Mouse (Mus musculus): ENCODE measurements around the gene Grap. TPM values are rescaled to one million over a fixed set of nuclear protein-coding genes. Genes with fewer than 3 reads are reported as not detected.

The Grap gene
- polyA plus RNA-seq, 1 experiment from 2014 or later = 72.1 TPM

DNA sequence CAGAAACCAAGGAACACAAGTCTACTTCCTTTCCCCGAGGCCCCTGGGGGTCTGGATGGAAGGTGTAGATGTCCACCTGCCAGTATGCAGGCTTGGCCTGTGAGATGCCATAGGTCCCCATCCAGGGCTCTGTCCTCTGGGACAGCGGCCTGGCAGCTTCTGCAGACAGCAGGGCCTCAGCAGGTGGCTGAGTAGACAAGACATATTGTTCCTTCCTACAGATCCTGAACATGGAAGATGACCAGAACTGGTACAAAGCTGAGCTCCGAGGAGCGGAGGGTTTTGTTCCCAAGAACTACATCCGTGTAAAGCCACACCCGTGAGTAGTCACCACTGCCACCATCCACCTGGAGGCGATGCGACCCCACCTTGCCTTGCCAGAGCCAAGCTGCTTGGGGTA is 6.9 kb downstream of the Grap start:
- Histone ChIP-seq H3K4me2 (replicated peaks; ENCODE audit: low read depth, low read length) (no peak overlapping the region), H3K36me3 (ENCODE audit: insufficient read depth, low read length) (no peaks in the 10 kb centered on the region), H3K9me3 (ENCODE audit: low read length) (no peaks in the 10 kb centered on the region), H3K4me3 (ENCODE audit: low read depth, low read length) (no peak overlapping the region), H3K27ac (ENCODE audit: low read length) (no peak overlapping the region), H3K27me3 (replicated peaks; ENCODE audit: insufficient read depth, low read length) (no peaks in the 10 kb centered on the region), H3K4me1 (ENCODE audit: insufficient read depth, low read depth, low read length) (no peaks in the 10 kb centered on the region), H3K9ac (replicated peaks; ENCODE audit: low read depth) (no peak overlapping the region)
- 91% methylated on average over 8 of the region's 8 CpGs for WGBS
- ATAC-seq (no peak), DNase-seq (ENCODE audit: low spot score) (no peak)
- TF ChIP-seq EP300 (IDR thresholded peaks at IDR 0.05) (no peak), CTCF (IDR thresholded peaks at IDR 0.05) (no peak)

- ATAC-seq (no peak), DNase-seq (ENCODE audit: low spot score) (no peak)
- Histone ChIP-seq H3K27me3 (replicated peaks; ENCODE audit: insufficient read depth, low read length) (no peaks in the 10 kb centered on the region), H3K27ac (ENCODE audit: low read length) (no peak overlapping the region), H3K4me2 (replicated peaks; ENCODE audit: low read depth, low read length) (no peak overlapping the region), H3K4me1 (ENCODE audit: insufficient read depth, low read depth, low read length) (no peaks in the 10 kb centered on the region), H3K4me3 (ENCODE audit: low read depth, low read length) (no peak overlapping the region), H3K36me3 (ENCODE audit: insufficient read depth, low read length) (no peaks in the 10 kb centered on the region), H3K9me3 (ENCODE audit: low read length) (no peaks in the 10 kb centered on the region), H3K9ac (replicated peaks; ENCODE audit: low read depth) (no peak overlapping the region)
- no peak for TF ChIP-seq EP300 (IDR thresholded peaks at IDR 0.05)
- no peak for TF ChIP-seq CTCF (IDR thresholded peaks at IDR 0.05)
- WGBS = 49% methylated on average over 7 of the region's 7 CpGs
Measured at GRCm38 (mm10) chr11:61660806-61661392, 7.8 kb downstream of the Grap start.

DNA sequence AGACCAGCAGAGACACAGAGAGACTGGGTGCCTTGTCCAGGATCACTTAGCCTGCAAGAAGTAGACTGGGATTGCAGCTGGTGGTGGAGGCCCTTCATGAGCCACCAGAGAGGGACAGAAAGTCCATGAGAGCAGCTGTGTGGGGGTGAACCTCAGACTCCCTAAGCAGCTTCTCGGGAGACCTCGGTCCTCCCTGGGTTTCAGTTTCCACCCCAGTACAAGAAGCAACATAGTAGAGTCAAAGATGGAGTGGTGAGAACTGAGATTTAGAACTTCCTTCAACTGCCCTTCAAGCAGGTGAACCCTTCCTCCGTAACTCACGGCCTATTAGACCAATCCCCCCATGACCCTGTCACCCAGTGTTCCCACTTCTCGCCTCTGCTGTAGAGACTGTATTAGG is 9.1 kb downstream of the Grap start:
- Histone ChIP-seq H3K9ac (replicated peaks; ENCODE audit: low read depth) (no peak overlapping the region), H3K36me3 (ENCODE audit: insufficient read depth, low read length) (no peaks in the 10 kb centered on the region), H3K27ac (ENCODE audit: low read length) (no peak overlapping the region), H3K4me1 (ENCODE audit: insufficient read depth, low read depth, low read length) (no peaks in the 10 kb centered on the region), H3K4me3 (ENCODE audit: low read depth, low read length) (no peak overlapping the region), H3K27me3 (replicated peaks; ENCODE audit: insufficient read depth, low read length) (no peaks in the 10 kb centered on the region), H3K4me2 (replicated peaks; ENCODE audit: low read depth, low read length) (no peak overlapping the region), H3K9me3 (ENCODE audit: low read length) (no peaks in the 10 kb centered on the region)
- TF ChIP-seq EP300 (IDR thresholded peaks at IDR 0.05) (no peak), CTCF (IDR thresholded peaks at IDR 0.05) (no peak)
- 86% methylated on average over 5 of the region's 5 CpGs for WGBS
- DNase-seq (ENCODE audit: low spot score) (no peak), ATAC-seq (no peak)

GRCm38 (mm10) chr11:61665401-61665800 is 12.3 kb downstream of the Grap start:
- DNase-seq (ENCODE audit: low spot score) (no peak), ATAC-seq (no peak)
- no peaks in the 10 kb centered on the region for H3K4me1 ChIP-seq (ENCODE audit: insufficient read depth, low read depth, low read length)
- H3K27ac ChIP-seq (ENCODE audit: low read length) = no peak overlapping the region
- no peak overlapping the region for H3K9ac ChIP-seq (replicated peaks; ENCODE audit: low read depth)
- no peaks in the 10 kb centered on the region for H3K9me3 ChIP-seq (ENCODE audit: low read length)
- no peak for TF ChIP-seq EP300 (IDR thresholded peaks at IDR 0.05)
- TF ChIP-seq CTCF (IDR thresholded peaks at IDR 0.05) = no peak
- no peak overlapping the region for H3K4me2 ChIP-seq (replicated peaks; ENCODE audit: low read depth, low read length)
- no peak overlapping the region for H3K4me3 ChIP-seq (ENCODE audit: low read depth, low read length)
- H3K36me3 ChIP-seq (ENCODE audit: insufficient read depth, low read length) = no peaks in the 10 kb centered on the region
- 71% methylated on average over 4 of the region's 4 CpGs for whole genome bisulfite sequencing
- no peaks in the 10 kb centered on the region for H3K27me3 ChIP-seq (replicated peaks; ENCODE audit: insufficient read depth, low read length)

DNA sequence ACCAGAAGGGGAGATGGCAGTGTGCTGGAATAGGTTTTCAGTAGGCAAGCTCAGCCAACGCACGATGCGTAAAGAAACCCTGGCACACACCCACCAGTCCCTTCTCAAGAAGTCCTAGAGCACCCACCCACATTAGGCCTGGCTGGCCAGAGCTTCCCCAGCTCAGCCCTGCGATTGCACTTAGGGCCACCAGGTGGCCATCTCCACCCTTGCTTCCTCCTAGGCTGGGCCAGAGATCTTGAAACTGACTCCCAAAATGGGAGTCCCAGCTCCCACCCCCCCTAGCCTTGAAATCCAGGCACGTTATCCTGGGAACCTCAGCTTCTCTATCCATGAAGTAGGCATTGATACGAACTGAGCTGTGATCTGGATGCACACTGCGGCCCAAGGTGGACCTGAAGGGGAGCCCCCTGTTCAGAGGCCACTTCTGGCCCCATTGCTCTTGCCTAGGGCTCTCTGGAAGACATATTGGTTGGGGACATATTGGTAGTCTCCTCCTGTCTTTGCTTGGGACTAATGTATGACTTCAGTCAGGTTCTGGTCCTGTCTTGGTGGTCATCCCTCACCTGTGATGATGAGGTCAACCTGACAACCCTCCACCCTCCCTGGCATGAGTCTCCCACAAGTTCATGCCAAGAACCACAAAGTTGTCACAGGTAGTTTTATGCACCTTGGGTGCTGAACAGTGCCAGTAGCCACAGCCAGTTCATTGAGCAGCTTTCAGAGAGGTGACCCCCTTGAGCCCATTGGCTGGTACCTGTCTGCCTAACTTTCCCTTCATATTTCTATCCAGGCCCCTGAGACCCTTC is 13.1 kb downstream of the Grap start:
- ATAC-seq (peak; percentile 43; the same call in 1 of the 2 replicates), DNase-seq (ENCODE audit: low spot score) (peak; percentile 72)
- Histone ChIP-seq H3K4me1 (ENCODE audit: insufficient read depth, low read depth, low read length) (no peaks in the 10 kb centered on the region), H3K4me3 (ENCODE audit: low read depth, low read length) (no peak overlapping the region), H3K27ac (ENCODE audit: low read length) (no peak overlapping the region), H3K4me2 (replicated peaks; ENCODE audit: low read depth, low read length) (no peak overlapping the region), H3K36me3 (ENCODE audit: insufficient read depth, low read length) (no peaks in the 10 kb centered on the region), H3K9me3 (ENCODE audit: low read length) (no peaks in the 10 kb centered on the region), H3K27me3 (replicated peaks; ENCODE audit: insufficient read depth, low read length) (no peaks in the 10 kb centered on the region), H3K9ac (replicated peaks; ENCODE audit: low read depth) (no peak overlapping the region)
- WGBS = 41% methylated on average over 7 of the region's 7 CpGs
- no peak for TF ChIP-seq EP300 (IDR thresholded peaks at IDR 0.05)
- peak; percentile 87 for TF ChIP-seq CTCF (IDR thresholded peaks at IDR 0.05)

DNA sequence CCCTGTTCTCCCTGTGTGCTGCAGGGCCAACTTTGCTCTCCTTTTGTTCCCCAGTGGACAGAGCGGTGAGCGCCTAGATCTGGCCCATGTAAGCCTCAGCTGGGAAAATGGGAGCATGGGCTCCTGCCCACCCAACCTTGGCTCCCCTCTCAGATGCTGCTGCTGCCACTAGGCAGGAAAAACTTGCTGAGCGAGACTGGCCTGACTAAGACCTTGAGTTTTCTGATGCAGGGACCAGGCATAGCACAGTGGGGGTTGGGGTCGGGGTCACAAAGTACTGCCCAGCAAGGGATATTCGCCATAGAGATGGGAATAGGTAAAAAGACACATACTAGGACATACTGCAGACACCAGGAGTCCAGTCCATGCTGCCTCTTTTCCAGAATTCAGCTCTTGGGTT is 14.2 kb downstream of the Grap start:
- ATAC-seq (no peak), DNase-seq (ENCODE audit: low spot score) (no peak)
- TF ChIP-seq EP300 (IDR thresholded peaks at IDR 0.05) = no peak
- TF ChIP-seq CTCF (IDR thresholded peaks at IDR 0.05) = no peak
- Histone ChIP-seq H3K27me3 (replicated peaks; ENCODE audit: insufficient read depth, low read length) (no peaks in the 10 kb centered on the region), H3K36me3 (ENCODE audit: insufficient read depth, low read length) (no peaks in the 10 kb centered on the region), H3K9ac (replicated peaks; ENCODE audit: low read depth) (no peak overlapping the region), H3K4me2 (replicated peaks; ENCODE audit: low read depth, low read length) (no peak overlapping the region), H3K9me3 (ENCODE audit: low read length) (no peaks in the 10 kb centered on the region), H3K27ac (ENCODE audit: low read length) (no peak overlapping the region), H3K4me3 (ENCODE audit: low read depth, low read length) (no peak overlapping the region), H3K4me1 (ENCODE audit: insufficient read depth, low read depth, low read length) (no peaks in the 10 kb centered on the region)
- WGBS = 77% methylated on average over 5 of the region's 5 CpGs
